Mouse (Mus musculus): Measurements from ENCODE around the gene Ogfod1.

Gene Ogfod1

DNA sequence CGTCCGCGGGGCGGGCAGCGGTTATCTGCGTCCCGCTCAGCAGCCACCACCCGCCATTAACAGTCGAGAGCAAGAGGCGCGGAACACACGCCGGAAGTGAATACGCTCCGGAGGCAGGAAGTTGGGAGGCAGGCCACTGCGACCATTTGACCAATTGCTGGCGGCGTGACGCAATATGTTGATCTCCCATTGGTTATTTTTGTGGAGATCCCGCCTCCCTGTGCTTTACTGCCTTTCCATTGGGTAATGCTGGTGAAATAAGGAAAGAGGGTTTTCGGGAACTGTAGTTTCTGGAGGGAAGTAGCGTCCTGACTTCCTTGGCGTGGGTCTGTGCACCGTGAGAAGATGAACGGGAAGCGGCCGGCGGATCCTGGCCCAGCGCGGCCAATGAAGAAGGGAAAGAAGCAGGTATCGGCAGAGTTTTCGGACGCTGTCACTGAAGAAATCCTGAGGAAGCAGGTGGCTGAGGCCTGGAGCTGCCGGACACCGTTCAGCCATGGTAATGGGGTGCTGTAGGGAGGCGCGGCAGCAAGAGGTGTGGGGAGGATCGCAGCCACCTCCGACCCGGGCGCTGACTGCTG lies at the start of gene Ogfod1, which contains the start of gene Nudt21:
Gene Ogfod1, plus strand, starts transcription at position 255 of the 581 bp plus-strand sequence.
Gene Nudt21, minus strand, starts transcription at position 88 of the 581 bp plus-strand sequence.
- DNase-seq (ENCODE audit: low spot score in 2 of 2), result peak; percentile 87 to 93

DNA sequence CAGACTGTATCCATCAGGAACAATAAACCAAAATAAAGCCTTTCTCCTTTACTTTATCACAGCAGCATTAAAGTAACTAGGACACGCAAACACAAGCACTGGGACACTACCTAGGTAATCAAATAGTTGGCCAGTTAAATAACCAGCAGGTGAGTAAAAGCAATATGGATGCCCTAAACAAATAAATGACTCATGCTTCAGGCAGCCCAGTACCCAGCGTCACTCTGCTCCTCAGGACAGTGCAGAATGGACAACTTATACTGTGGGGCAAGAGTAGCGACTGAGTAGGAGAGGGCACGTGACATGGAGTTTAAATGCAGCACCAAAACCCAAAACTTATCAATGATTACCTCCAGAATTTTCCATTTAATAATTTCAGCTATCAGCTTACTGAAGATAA lies 47.3 kb upstream of the Ogfod1 start:
- no peak for DNase-seq (ENCODE audit: low spot score in 2 of 2)

DNA sequence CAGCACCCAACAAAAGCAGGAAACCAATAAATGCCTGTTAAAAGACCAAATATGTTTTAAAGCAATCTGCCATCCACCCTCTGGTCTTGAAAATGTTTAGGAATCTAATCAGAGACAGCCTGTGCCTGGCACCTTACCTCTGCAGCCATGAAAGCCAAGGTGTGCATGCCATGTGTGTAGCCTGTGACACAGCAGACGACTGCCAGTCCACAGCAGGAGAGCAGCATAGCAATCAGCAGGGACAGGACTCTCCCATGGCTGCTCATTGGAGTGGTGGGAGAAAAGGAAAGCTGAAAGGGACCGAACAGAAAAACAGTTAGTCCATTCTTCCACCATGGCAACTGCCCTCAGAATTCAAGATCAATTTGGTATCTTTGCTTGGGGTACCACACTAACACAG lies 38.0 kb upstream of the Ogfod1 start:
- no peak for DNase-seq (ENCODE audit: low spot score in 2 of 2)

GRCm38 (mm10) chr8:94004139-94004538 lies 32.9 kb upstream of the Ogfod1 start:
- no peak for DNase-seq (ENCODE audit: low spot score in 2 of 2)

GRCm38 (mm10) chr8:94009243-94009845 lies 27.7 kb upstream of the Ogfod1 start:
- no peak for DNase-seq (ENCODE audit: low spot score in 2 of 2)

- no peak for DNase-seq (ENCODE audit: low spot score in 2 of 2)
Measured at GRCm38 (mm10) chr8:94010101-94010705, 26.8 kb upstream of the Ogfod1 start.

GRCm38 (mm10) chr8:94011076-94012012 lies 25.7 kb upstream of the Ogfod1 start:
- peak in 1 of 2 experiments; percentile 62 for DNase-seq (ENCODE audit: low spot score in 2 of 2)

DNA sequence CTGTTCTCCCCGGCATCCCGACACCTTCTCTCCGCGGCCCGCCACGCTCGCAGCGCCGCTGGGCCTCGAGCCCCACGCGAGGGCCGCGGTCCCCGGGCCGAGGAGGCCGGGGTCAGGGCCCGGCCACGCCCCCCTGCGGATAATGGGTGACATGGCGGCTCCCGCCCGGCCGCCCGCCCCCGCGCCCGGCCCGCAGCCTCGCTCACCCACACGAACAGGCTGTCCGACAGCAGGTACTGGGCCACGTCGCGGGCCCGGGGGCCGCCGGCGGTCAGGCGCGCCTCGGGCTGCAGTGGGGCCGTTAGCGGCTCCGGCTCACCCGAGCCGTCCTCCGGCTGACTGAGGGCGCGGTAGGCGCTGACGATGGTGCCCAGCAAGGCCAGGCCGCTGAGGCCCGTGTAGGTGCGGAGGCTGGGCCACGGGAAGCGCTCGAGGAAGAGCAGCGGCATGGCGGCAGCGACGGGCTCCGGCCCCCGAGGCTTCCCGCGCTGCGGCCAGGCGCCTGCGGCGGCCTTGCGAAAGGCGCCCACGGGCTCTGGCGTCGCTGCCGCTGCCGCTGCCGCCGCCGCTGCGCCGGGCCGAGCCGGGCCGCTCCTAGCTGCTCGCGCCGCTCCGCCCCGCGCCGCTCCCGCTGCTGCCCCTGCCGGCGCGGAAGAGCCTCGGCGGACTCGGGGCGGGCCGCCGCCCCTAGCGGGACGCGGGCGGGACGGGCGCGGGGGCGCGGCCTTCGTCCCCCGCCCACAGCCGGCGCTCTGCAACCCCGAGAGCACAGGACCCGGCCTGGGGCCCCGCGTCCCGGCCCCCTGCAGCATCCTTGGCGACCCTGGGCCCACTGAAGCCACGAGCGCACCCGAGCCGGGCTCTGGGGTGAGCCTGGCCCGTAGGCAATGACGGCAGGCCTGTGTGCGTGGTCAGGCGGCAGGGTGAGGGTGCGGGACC lies 24.7 kb upstream of the Ogfod1 start, which contains the start of gene Amfr:
Gene Amfr, minus strand, starts transcription at position 830 of the 939 bp plus-strand sequence.
- peak; percentile 80 to 81 for DNase-seq (ENCODE audit: low spot score in 2 of 2)

DNA sequence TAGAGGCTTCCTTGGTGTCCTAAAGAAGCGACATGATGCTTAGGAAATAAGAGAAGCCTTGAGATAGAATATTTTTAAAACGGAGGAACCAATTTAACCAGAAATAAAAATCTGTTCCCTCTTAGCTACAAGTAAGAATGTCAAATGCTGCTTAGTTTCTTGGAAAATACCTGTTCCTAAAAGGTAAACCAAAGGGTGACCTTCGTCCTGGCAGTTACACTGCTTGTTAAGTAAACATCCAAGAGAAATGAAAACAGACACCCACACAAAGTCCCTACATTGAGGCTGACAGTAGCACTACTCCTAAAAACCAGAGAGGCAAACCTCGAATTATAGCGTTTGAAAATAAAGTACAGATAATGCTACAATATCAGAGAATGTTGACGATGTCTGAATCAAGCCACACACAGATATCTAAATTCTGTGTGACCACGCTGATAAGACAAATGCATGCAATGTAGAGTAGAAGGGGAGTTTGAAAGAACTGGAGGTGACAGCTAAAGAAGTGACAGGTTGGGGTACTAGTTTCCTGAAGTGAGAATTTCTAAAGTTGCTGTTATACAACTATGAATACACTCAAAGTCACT lies 23.9 kb upstream of the Ogfod1 start:
- no peak for DNase-seq (ENCODE audit: low spot score in 2 of 2)

GRCm38 (mm10) chr8:94023916-94024315 lies 13.1 kb upstream of the Ogfod1 start:
- DNase-seq (ENCODE audit: low spot score in 2 of 2), result no peak

DNA sequence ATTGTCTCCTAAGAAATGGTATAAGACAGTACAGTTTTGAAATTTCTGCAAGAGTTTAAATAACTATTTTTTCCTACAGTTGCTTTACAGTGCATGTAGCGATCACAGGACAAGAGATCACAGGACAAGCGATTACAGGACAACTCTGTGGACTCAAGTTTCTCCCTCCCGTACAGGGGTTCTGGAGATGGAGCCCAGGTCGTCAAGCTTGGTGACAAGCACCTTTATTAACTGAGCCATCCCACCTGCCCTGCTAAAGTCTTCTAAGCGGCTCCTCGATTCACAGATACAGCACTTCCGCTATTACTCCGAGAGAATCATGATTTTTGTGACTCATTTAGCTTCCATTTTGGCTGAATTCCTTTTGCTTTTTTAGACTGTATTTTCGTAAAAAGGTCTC lies 7.3 kb upstream of the Ogfod1 start:
- no peak for DNase-seq (ENCODE audit: low spot score in 2 of 2)

GRCm38 (mm10) chr8:94033601-94034000 lies 3.4 kb upstream of the Ogfod1 start:
- no peak for DNase-seq (ENCODE audit: low spot score in 2 of 2)

DNA sequence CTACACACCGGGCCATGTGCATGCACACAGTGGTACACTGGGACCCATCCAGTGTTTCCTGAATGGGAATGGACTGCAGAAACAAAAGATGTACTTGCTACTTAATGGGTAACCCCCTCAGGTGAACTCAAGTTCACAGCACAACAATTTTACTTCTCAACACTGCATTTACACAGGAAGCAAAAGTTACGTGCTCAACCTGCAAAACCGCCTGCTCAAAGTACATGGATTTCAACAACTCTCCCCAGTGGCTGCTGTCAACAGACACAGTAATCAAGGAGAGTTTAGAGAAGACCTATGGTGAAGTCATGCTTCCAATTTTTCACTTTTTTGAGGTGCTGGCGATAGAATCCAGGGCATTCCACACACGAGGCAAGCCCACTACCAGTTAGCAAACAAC lies 1.8 kb upstream of the Ogfod1 start:
- DNase-seq (ENCODE audit: low spot score in 2 of 2), result peak in 1 of 2 experiments; percentile 6

DNA sequence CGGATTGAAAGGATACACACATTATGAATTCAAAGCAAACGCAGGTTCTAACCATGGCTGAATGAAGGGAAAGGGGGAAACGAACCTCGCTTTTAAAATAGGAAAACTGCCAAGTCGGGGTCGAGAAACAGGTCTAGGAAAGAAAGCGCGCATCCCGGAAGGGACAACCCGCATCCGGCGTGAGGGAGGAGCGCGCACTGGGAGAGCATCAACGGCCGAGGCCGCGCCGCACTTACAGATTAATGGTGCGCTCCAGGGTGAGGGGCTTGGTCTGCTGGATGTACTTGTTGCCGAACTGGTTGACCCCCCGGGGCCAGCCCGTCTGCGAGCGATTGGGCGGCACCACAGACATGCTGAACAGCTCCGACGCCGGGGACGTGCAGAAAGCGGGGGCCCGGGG lies 457 bp upstream of the Ogfod1 start:
- DNase-seq (ENCODE audit: low spot score in 2 of 2), result peak; percentile 63 to 78

- peak in 1 of 2 experiments; percentile 18 for DNase-seq (ENCODE audit: low spot score in 2 of 2)
Measured at GRCm38 (mm10) chr8:94037806-94038205, 808 bp downstream of the Ogfod1 start.

GRCm38 (mm10) chr8:94047845-94048244 lies 10.8 kb downstream of the Ogfod1 start:
- DNase-seq (ENCODE audit: low spot score in 2 of 2), result no peak

- DNase-seq (ENCODE audit: low spot score in 2 of 2), result no peak
Measured at GRCm38 (mm10) chr8:94052696-94053095, 15.7 kb downstream of the Ogfod1 start.

DNA sequence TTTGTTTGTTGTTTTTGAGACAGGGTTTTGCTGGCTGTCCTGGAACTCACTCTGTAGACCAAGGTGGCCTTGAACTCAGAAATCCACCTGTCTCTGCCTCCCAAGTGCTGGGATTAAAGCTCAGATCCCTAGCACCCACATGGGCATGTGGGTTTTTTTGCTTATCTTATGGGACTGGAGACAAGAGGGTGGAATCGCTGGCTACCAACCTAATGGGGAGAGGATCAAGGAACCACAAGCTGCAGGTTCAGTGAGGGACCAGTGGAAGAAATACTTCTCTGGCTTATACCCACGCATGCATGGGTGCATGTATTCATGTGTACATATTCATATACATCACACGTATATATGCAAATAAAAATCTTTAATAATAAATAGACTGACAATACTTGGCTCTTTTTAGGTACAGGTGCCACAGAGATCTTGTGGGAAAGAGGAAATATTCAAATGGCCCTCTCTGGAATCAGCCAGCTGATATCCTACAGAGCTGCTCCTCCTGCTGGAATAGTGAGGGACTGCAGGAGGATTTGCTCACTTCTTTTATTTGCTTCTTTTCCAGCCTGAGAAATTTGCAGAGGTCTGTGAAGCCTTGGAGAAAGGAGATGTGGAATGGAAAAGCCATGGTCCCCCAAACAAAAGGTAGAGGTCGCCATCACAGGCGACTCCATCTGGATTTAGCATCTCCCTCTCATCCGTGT lies 20.3 kb downstream of the Ogfod1 start:
- DNase-seq (ENCODE audit: low spot score in 2 of 2), result peak; percentile 33 to 68

DNA sequence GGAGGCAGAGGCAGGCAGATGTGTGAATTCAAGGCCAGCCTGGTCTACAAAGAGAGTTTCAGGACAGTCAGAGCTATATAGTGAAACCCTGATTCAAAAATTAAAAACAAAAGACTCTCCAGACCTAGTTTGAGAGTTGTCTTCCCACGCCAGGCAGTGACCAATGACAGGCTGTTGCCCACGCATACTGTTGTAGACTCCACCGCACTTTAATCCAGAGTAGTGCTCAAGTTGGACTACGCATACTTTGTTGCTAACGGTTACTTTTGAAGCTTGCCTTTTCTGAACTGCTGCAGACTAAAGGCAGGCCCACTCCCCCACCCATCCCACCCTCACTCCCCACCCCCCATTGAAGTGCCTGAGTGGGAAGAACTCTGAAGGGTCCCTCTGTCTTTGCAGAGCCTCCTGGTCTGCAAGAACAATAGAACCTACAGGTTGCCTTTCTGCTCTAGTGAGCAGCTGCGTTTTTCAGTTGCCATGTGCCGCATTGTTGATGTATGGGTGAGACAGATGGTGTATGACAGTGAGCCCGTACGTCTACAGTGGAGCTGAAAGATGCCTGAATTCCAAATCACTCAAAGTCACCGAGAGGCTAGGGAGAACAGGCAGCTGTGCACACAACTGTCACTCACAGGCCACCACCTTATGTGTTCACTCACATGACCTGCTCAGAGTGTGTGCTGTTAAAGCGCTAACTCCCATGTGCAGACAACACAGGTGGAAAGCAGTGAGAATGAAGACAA lies 29.3 kb downstream of the Ogfod1 start:
- DNase-seq (ENCODE audit: low spot score in 2 of 2), result no peak
